Comparison of ENCODE assay signal across 11 mouse cellular contexts in genomic region chr4:109439825-109440248, GRCm38 (mm10). TPM values are rescaled to one million over a fixed set of nuclear protein-coding genes. Genes with fewer than 3 reads are reported as not detected.
DNase-seq lines count a peak whose midpoint lies in the region; ATAC-seq and TF ChIP-seq lines count a peak whose summit lies in the region.
"Had no signal": no experiment of that assay in that cellular context is flagged by ENCODE, and none has a peak within 500 bp of the region (broad histone marks: within the 10 kb centered on the region; RNA-seq: fewer than 3 reads in every experiment).

No protein-coding gene starts in this region.

- TF ChIP-seq CTCF in gastrocnemius, adult 2 months (IDR thresholded peaks at IDR 0.05) = no peak

- no peak for DNase-seq in gastrocnemius, adult 2 months
- DNase-seq in gastrocnemius, postnatal 4 days (ENCODE audit: low spot score in 2 of 2) = no peak
- DNase-seq in NIH3T3 (ENCODE audit: low read depth) = peak; percentile 36
- peak; percentile 24 to 36 for DNase-seq in heart, postnatal 10 days
- DNase-seq in embryo, embryonic 11 days = no peak
- DNase-seq in urinary bladder, postnatal 10 days (ENCODE audit: low spot score) = no peak
- DNase-seq in left cerebral cortex, adult 9 months (ENCODE audit: low spot score in 2 of 2) = no peak
- DNase-seq: cerebellum, adult 11 months; right cerebral cortex, postnatal 25 days had no signal

- no peak overlapping the region for H3K4me3 ChIP-seq in gastrocnemius, adult 2 months

- intact Hi-C loops in gastrocnemius, adult 2 months (cut with DNase I) = loop anchor here (5.0 kb wide), 2 partner anchors 37 to 287 kb away; no protein-coding TSS in a partner anchor
- intact Hi-C loops in heart, postnatal 10 days (cut with DNase I) = loop anchor here (5.0 kb wide), 1 partner anchor 287 kb away; no protein-coding TSS in a partner anchor

- peak; percentile 82 for ATAC-seq in megakaryocyte-erythroid progenitor cell, adult 5-6 weeks (replicated peaks; ENCODE audit: low FRiP score, low TSS enrichment, poor library complexity, severe bottlenecking)

- 0 out of 2 replicates have a peak overlapping the region, but pooled peaks have one; percentile 40 for H3K27ac ChIP-seq in gastrocnemius, adult 2 months
- H3K27ac ChIP-seq: kidney, postnatal 0 days had no signal

RNA-seq across cellular contexts. Expression of gene Ttc39a, which starts 33.4 kb away (rescaled TPM):
- under 1 TPM in 1 of 2 experiments, not detected in 1; 0.15 TPM for total RNA-seq in gastrocnemius, adult 2 months (2021)
- total RNA-seq in gastrocnemius, postnatal 4 days (2021) = 1 to 10 TPM in 1 of 2 experiments, under 1 TPM in 1; 0.83 to 1.2 TPM
- total RNA-seq in heart, postnatal 10 days (2021) = 1 to 10 TPM; 2.8 to 4.1 TPM
- total RNA-seq in megakaryocyte-erythroid progenitor cell, adult 5-6 weeks (2014; fragmentation: Nextera tagmentation) = 3.3 and 5.1 TPM in 2 replicates
- 2.0 and 2.6 TPM in 2 replicates for total RNA-seq in megakaryocyte-erythroid progenitor cell, adult 5-6 weeks (2017)

RNA-seq across cellular contexts. Expression of gene Rnf11, which starts 44.7 kb away (rescaled TPM):
- 100 to 1,000 TPM; 134 to 137 TPM for total RNA-seq in gastrocnemius, adult 2 months (2021)
- 10 to 100 TPM; 85.1 to 88.7 TPM for total RNA-seq in gastrocnemius, postnatal 4 days (2021)
- 100 to 1,000 TPM; 107 to 112 TPM for total RNA-seq in heart, postnatal 10 days (2021)
- total RNA-seq in megakaryocyte-erythroid progenitor cell, adult 5-6 weeks (2014; fragmentation: Nextera tagmentation) = 12.0 and 14.0 TPM in 2 replicates
- total RNA-seq in megakaryocyte-erythroid progenitor cell, adult 5-6 weeks (2017) = 19.0 and 27.8 TPM in 2 replicates

Comparison
In these comparisons a context has a peak if more than half of its experiments do, and no peak if none do; other contexts are left out.
1. DNase-seq: peak in NIH3T3 (single experiment) and heart, postnatal 10 days (2 of 2); none in gastrocnemius, adult 2 months (single experiment), gastrocnemius, postnatal 4 days (0 of 2), embryo, embryonic 11 days (single experiment), urinary bladder, postnatal 10 days (single experiment) and left cerebral cortex, adult 9 months (0 of 2).